8 mouse cellular contexts compared by ENCODE assay signal in the genomic region with DNA sequence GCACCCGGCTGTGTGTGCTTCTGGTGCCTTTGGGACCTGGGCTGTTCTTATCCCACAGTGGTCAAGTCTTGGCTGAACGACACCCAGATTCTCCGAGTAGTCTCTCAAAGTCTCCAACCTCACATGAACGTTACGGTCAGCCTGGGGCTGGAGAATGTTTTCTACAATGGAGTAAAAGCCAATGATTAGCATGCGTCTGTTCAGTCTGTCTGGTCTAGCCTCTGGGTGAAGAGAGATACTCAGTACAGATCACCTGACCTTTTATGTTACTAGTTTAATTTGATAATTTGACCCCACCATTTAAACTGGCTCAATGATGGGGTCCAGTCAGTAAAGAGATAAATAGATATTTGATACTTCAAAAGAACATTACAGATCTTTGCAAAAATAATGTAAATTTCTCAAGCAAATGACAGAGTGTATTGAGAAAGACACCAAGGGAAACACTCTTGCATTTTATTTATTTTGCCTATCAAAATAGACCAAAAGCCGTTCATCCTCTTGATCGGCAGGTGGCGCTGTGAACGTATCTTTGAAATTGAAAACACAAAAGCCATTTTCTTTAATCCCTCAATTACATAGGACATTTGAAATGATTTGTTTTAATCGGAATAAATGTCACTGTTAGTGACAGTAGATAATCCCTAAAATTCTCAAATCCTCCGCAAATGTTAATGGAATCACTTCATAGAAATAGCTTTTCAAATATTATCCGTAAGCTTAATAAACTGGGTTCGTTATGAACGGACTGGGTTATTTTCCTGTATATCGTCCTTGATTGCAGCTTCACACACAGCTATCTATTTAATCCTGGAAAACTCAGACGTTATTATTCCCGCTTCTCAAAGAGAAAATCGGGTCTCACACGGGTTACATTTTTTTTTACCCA. TPM values are rescaled to one million over a fixed set of nuclear protein-coding genes. Genes with fewer than 3 reads are reported as not detected.
DNase-seq lines count a peak whose midpoint lies in the region; ATAC-seq and TF ChIP-seq lines count a peak whose summit lies in the region.

No protein-coding gene starts in this region.

- peak; percentile 78 for DNase-seq in ES-E14 (ENCODE audit: low read depth, low spot score)
- DNase-seq in adrenal gland, postnatal 36 days, result peak; percentile 47 to 65
- DNase-seq in heart, postnatal 14 days, result peak; percentile 68 to 76
- peak; percentile 37 for DNase-seq in large intestine, adult 2 months (ENCODE audit: low read depth, low spot score)
- peak; percentile 91 for DNase-seq in retina, embryonic 14.5 days (ENCODE audit: low spot score)

- no peak overlapping the region for H3K9ac ChIP-seq in ES-E14 (ENCODE audit: insufficient read depth, low read depth, low read length, poor library complexity, severe bottlenecking)
- H3K9ac ChIP-seq in embryonic facial prominence, embryonic 13.5 days, result no peak overlapping the region
- peak overlapping the region; percentile 28; the same call in 1 of the 2 replicates for H3K9ac ChIP-seq in lung, embryonic 15.5 days

- peak overlapping the region; percentile 59 for H3K4me2 ChIP-seq in embryonic facial prominence, embryonic 13.5 days
- peak overlapping the region; percentile 52 for H3K4me2 ChIP-seq in lung, embryonic 15.5 days

- no peak overlapping the region for H3K27ac ChIP-seq in ES-E14 (ENCODE audit: insufficient read depth, low read depth, low read length, poor library complexity, severe bottlenecking)
- no peak overlapping the region for H3K27ac ChIP-seq in embryonic facial prominence, embryonic 13.5 days
- no peak overlapping the region for H3K27ac ChIP-seq in lung, embryonic 15.5 days

- no peaks in the 10 kb centered on the region for H3K9me3 ChIP-seq in ES-E14 (ENCODE audit: control insufficient read depth, insufficient read depth, low read depth, low read length)
- H3K9me3 ChIP-seq in embryonic facial prominence, embryonic 13.5 days, result no peaks in the 10 kb centered on the region
- no peaks in the 10 kb centered on the region for H3K9me3 ChIP-seq in lung, embryonic 15.5 days

- H3K27me3 ChIP-seq in embryonic facial prominence, embryonic 13.5 days, result no peaks in the 10 kb centered on the region
- H3K27me3 ChIP-seq in lung, embryonic 15.5 days, result no peaks in the 10 kb centered on the region

- H3K36me3 ChIP-seq in ES-E14 (ENCODE audit: control insufficient read depth, insufficient read depth, low read length, poor library complexity, severe bottlenecking), result no peaks in the 10 kb centered on the region; the same call in 1 of the 2 replicates
- H3K36me3 ChIP-seq in embryonic facial prominence, embryonic 13.5 days, result no peaks in the 10 kb centered on the region
- H3K36me3 ChIP-seq in lung, embryonic 15.5 days, result no peaks in the 10 kb centered on the region

- ATAC-seq in embryonic facial prominence, embryonic 13.5 days (ENCODE audit: insufficient number of reproducible peaks, insufficient read depth, low FRiP score, low TSS enrichment, low read depth), result no peak
- no peak for ATAC-seq in lung, embryonic 15.5 days (ENCODE audit: borderline replicate concordance, extremely low read depth, low FRiP score, low TSS enrichment)
- no peak for ATAC-seq in monocyte, adult 5-6 weeks (replicated peaks; ENCODE audit: insufficient number of reproducible peaks, low FRiP score, low TSS enrichment, poor library complexity, severe bottlenecking)

- H3K4me1 ChIP-seq in ES-E14 (ENCODE audit: control insufficient read depth in 2 of 2, insufficient read depth in 2 of 2, low read length in 2 of 2, poor library complexity in 1 of 2), result peaks cover 0 to 2% of the 10 kb centered on the region in 2 experiments; a peak in 1 of 4 replicates
- H3K4me1 ChIP-seq in embryonic facial prominence, embryonic 13.5 days, result no peaks in the 10 kb centered on the region
- H3K4me1 ChIP-seq in lung, embryonic 15.5 days, result no peaks in the 10 kb centered on the region

- in situ Hi-C loops in ES-E14 (cut with MboI; ENCODE audit: low sequenced_read_pairs in 2 of 2, unreplicated experiment in 2 of 2), result no loop called here

- 25% methylated on average over 20 of the region's 20 CpGs for WGBS in embryonic facial prominence, embryonic 13.5 days
- 35% methylated on average over 20 of the region's 20 CpGs for WGBS in large intestine, adult 2 months
- 28% methylated on average over 20 of the region's 20 CpGs for WGBS in lung, embryonic 15.5 days

- H3K4me3 ChIP-seq in ES-E14 (ENCODE audit: insufficient read depth in 1 of 2, low read depth in 1 of 2, low read length in 2 of 2, poor library complexity in 1 of 2, severe bottlenecking in 1 of 2), result no peak overlapping the region
- H3K4me3 ChIP-seq in embryonic facial prominence, embryonic 13.5 days, result peak overlapping the region; percentile 29
- peak overlapping the region; percentile 26 for H3K4me3 ChIP-seq in lung, embryonic 15.5 days

- intact Hi-C loops in heart, postnatal 14 days (cut with DNase I), result loop anchor here (1.0 to 10.0 kb wide), 6 partner anchors 100 to 771 kb away; partner anchors contain the start of gene Tspan13

TF ChIP-seq in ES-E14, 5 proteins besides CTCF, POLR2A, EP300 and RAD21:
- TF ChIP-seq HCFC1 (IDR thresholded peaks at IDR 0.05; ENCODE audit: borderline replicate concordance, insufficient read depth, low read length), result no peak
- no peak for TF ChIP-seq MAFK (IDR thresholded peaks at IDR 0.05; ENCODE audit: insufficient read depth, low read depth, low read length)
- no peak for TF ChIP-seq CHD2 (IDR thresholded peaks at IDR 0.05; ENCODE audit: low read depth, low read length)
- no peak for TF ChIP-seq ZC3H11A (IDR thresholded peaks at IDR 0.05; ENCODE audit: borderline replicate concordance, low read depth, low read length)
- no peak for TF ChIP-seq ZNF384 (IDR thresholded peaks at IDR 0.05; ENCODE audit: low read depth, low read length)

RNA-seq across cellular contexts. Expression of gene Agr3, which starts 29.3 kb away (rescaled TPM):
- total RNA-seq in ES-E14 (2012; rRNA removed), result not detected in 2 replicates
- total RNA-seq in adrenal gland, postnatal 36 days (2021), result not detected
- polyA plus RNA-seq in embryonic facial prominence, embryonic 13.5 days (2015; fragmentation: Nextera tagmentation; extraction: Ambion mirVana), result 0.35 and 1.4 TPM in 2 replicates
- not detected for total RNA-seq in heart, postnatal 14 days (2021)
- polyA plus RNA-seq in large intestine, adult 2 months (2012; rRNA removed), result 1.1 and 1.3 TPM in 2 replicates
- 0.73 and 0.74 TPM in 2 replicates for polyA plus RNA-seq in lung, embryonic 15.5 days (2015; fragmentation: Nextera tagmentation; extraction: Ambion mirVana)
- not detected in 3 replicates for total RNA-seq in monocyte, adult 5-6 weeks (2017)

Comparison
In these comparisons a context has a peak if more than half of its experiments do, and no peak if none do; other contexts are left out.
1. DNase-seq: peak in every context shown above with its lines; median percentile 91 in retina, embryonic 14.5 days; 78 in ES-E14; 72 in heart, postnatal 14 days; 56 in adrenal gland, postnatal 36 days; 37 in large intestine, adult 2 months.
2. H3K4me3 ChIP-seq: peak in embryonic facial prominence, embryonic 13.5 days (single experiment) and lung, embryonic 15.5 days (single experiment); none in ES-E14 (0 of 2).